Comparison of ENCODE assay signal across 13 mouse cellular contexts in genomic region chr17:35582900-35583299, GRCm38 (mm10). TPM values are rescaled to one million over a fixed set of nuclear protein-coding genes. Genes with fewer than 3 reads are reported as not detected.
DNase-seq lines count a peak whose midpoint lies in the region; ATAC-seq and TF ChIP-seq lines count a peak whose summit lies in the region.
"Had no signal": no experiment of that assay in that cellular context is flagged by ENCODE, and none has a peak within 500 bp of the region (broad histone marks: within the 10 kb centered on the region; RNA-seq: fewer than 3 reads in every experiment).

No protein-coding gene starts in this region.

- DNase-seq in adrenal gland, postnatal 14 days = peak; percentile 30
- DNase-seq in adrenal gland, adult 2 months = no peak
- DNase-seq in lung, adult 2 months = no peak
- DNase-seq in lung, adult 18-20 months = no peak
- peak; percentile 62 for DNase-seq in NIH3T3 (ENCODE audit: low read depth)
- DNase-seq in adipocyte (ENCODE audit: low spot score) = no peak
- DNase-seq in urinary bladder, postnatal 4 days (ENCODE audit: low spot score in 2 of 2) = no peak

- WGBS in lung, adult 2 months = 83% methylated on average over 1 of the region's 1 CpGs

- peak; percentile 57 for TF ChIP-seq CTCF in lung, adult 2 months (IDR thresholded peaks at IDR 0.05; ENCODE audit: insufficient read depth, low read length)

- no peaks in the 10 kb centered on the region for H3K4me1 ChIP-seq in lung, adult 2 months (ENCODE audit: control insufficient read depth, insufficient read depth, low read length)

- peak; percentile 37; the same call in 1 of the 2 replicates for ATAC-seq in neutrophil, adult 5-6 weeks (ENCODE audit: extremely low read depth, insufficient number of reproducible peaks, low FRiP score, poor library complexity, severe bottlenecking)

- TF ChIP-seq POLR2A in lung, adult 2 months (IDR thresholded peaks at IDR 0.05; ENCODE audit: borderline replicate concordance, extremely low read depth, low read depth, low read length) = no peak

- no peak overlapping the region for H3K4me3 ChIP-seq in lung, adult 2 months (replicated peaks; ENCODE audit: extremely low read depth, low read depth, low read length)
- H3K4me3 ChIP-seq: embryonic facial prominence, embryonic 13.5 days; kidney, embryonic 15.5 days; neural tube, embryonic 13.5 days had no signal

RNA-seq across cellular contexts. Expression of gene 2300002M23Rik, which starts 15.7 kb away (rescaled TPM):
- not detected in 2 replicates for total RNA-seq in adrenal gland, postnatal 14 days (2021)
- not detected for total RNA-seq in adrenal gland, adult 2 months (2021)
- not detected in 2 replicates for polyA plus RNA-seq in adrenal gland, adult 2 months (2012; rRNA removed)
- polyA plus RNA-seq in lung, adult 2 months (2012; rRNA removed) = 18.0 TPM in 1 of 2 replicates, not detected in the other
- not detected in 2 replicates for total RNA-seq in neutrophil, adult 5-6 weeks (2017)
- total RNA-seq: heart, postnatal 25 days; left cerebral cortex, postnatal 25 days had no signal
- polyA plus RNA-seq: kidney, embryonic 15.5 days; neural tube, embryonic 13.5 days had no signal

RNA-seq across cellular contexts. Expression of gene Sfta2, which starts 18.4 kb away (rescaled TPM):
- total RNA-seq in adrenal gland, postnatal 14 days (2021) = not detected in 2 replicates
- not detected for total RNA-seq in adrenal gland, adult 2 months (2021)
- not detected in 2 replicates for polyA plus RNA-seq in adrenal gland, adult 2 months (2012; rRNA removed)
- polyA plus RNA-seq in lung, adult 2 months (2012; rRNA removed) = 257 and 330 TPM in 2 replicates
- not detected in 2 replicates for total RNA-seq in neutrophil, adult 5-6 weeks (2017)
- total RNA-seq: heart, postnatal 25 days; left cerebral cortex, postnatal 25 days had no signal
- polyA plus RNA-seq: neural tube, embryonic 13.5 days had no signal

RNA-seq across cellular contexts. Expression of gene Cdsn, which starts 31.0 kb away (rescaled TPM):
- 0.23 and 0.37 TPM in 2 replicates for total RNA-seq in adrenal gland, postnatal 14 days (2021)
- total RNA-seq in adrenal gland, adult 2 months (2021) = under 1 TPM; 0.20 to 0.62 TPM
- polyA plus RNA-seq in adrenal gland, adult 2 months (2012; rRNA removed) = 7.3 and 7.4 TPM in 2 replicates
- 2.0 and 23.0 TPM in 2 replicates for polyA plus RNA-seq in lung, adult 2 months (2012; rRNA removed)
- total RNA-seq in neutrophil, adult 5-6 weeks (2017) = not detected in 2 replicates
- polyA plus RNA-seq: embryonic facial prominence, embryonic 13.5 days; kidney, embryonic 15.5 days; neural tube, embryonic 13.5 days had no signal

RNA-seq across cellular contexts. Expression of gene Gm9573, which starts 43.5 kb away (rescaled TPM):
- not detected in 2 replicates for total RNA-seq in adrenal gland, postnatal 14 days (2021)
- total RNA-seq in adrenal gland, adult 2 months (2021) = not detected
- polyA plus RNA-seq in adrenal gland, adult 2 months (2012; rRNA removed) = not detected in 2 replicates
- polyA plus RNA-seq in lung, adult 2 months (2012; rRNA removed) = not detected in 2 replicates
- 0.37 and 3.3 TPM in 2 replicates for total RNA-seq in neutrophil, adult 5-6 weeks (2017)
- total RNA-seq: heart, postnatal 25 days; left cerebral cortex, postnatal 25 days had no signal
- polyA plus RNA-seq: embryonic facial prominence, embryonic 13.5 days; kidney, embryonic 15.5 days; neural tube, embryonic 13.5 days had no signal

RNA-seq across cellular contexts. Expression of gene Psors1c2, which starts 49.9 kb away (rescaled TPM):
- not detected in 2 replicates for total RNA-seq in adrenal gland, postnatal 14 days (2021)
- total RNA-seq in adrenal gland, adult 2 months (2021) = not detected
- polyA plus RNA-seq in adrenal gland, adult 2 months (2012; rRNA removed) = not detected in 2 replicates
- 0.24 and 5.6 TPM in 2 replicates for polyA plus RNA-seq in lung, adult 2 months (2012; rRNA removed)
- total RNA-seq in neutrophil, adult 5-6 weeks (2017) = not detected in 2 replicates
- total RNA-seq: heart, postnatal 25 days had no signal

Comparison
In these comparisons a context has a peak if more than half of its experiments do, and no peak if none do; other contexts are left out.
1. DNase-seq: peak in adrenal gland, postnatal 14 days (single experiment) and NIH3T3 (single experiment); none in adrenal gland, adult 2 months (single experiment), lung, adult 2 months (single experiment), lung, adult 18-20 months (0 of 2), adipocyte (single experiment) and urinary bladder, postnatal 4 days (0 of 2).